Mouse (Mus musculus) embryo, embryonic 11 days (tissue): ENCODE data around the gene Trim59.
"Not testable (repeated sequence)": the region's sequence is repeated elsewhere in the genome, so short reads cannot be mapped to it uniquely, and the experiment has no call there.

Experiments used
- DNase-seq: peaks from one replicate; pipeline ENCODE4 v3.0.0-alpha.2; 2015

Trim59 gene

DNA sequence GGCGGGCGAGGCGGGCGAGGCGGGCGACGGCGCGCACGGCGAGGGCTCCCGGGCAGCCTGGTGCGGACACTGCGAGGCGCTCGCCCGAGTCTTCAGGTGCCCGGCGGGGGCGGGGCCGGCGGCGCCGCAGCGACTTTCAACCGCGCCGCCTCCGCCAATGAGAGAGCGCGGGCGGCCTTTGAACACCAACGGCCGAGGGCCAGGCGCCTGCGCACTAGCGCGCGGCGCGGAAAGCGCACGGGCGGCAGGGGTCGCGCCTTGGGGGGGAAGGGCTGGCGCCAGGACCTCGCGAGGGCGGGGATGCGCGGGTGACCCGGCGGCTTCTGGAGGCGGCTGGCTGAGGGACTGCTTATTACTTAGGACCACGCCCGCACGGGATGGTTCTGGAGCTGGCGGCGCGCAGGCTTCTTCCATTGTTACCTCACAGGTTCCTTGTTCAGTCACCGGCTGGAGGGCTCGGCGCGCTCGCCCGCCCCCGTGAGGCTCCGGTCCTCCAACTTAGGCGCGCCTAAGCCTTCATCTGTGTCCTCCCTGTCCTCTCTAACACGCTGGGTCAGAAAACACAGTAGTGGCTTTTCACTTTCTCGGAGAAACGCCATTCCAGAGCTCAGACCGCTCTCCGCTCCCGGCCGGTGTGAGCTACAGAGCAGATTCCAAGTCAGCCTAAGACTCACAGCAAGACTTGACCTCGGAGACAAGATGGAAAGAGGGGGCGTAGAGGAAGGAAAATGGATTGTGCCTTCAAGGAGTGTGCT, at the start of gene Trim59:
Gene Trim59 (minus strand): TSS at position 111 of the 755 bp plus-strand sequence.
- peak; percentile 99 for DNase-seq

DNA sequence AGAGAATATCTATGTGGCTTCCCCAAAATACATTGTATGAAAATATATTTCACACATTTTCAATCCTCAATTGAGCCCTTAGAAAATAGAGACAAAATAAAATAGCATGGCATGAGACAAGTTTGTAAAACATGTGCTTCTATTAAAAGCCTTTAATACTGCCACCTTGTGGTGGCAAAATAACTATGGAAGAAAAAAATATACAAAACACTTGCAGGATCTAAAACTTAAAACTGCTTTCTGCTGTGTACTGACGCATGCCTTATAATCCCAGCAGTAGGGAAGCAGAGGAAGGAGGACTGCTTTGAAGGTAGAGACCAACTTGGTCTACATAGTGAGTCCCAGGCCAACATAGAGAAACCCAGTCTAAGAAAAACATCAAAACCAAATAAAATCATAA, 19.4 kb upstream of the Trim59 start:
- peak; percentile 67 for DNase-seq

DNA sequence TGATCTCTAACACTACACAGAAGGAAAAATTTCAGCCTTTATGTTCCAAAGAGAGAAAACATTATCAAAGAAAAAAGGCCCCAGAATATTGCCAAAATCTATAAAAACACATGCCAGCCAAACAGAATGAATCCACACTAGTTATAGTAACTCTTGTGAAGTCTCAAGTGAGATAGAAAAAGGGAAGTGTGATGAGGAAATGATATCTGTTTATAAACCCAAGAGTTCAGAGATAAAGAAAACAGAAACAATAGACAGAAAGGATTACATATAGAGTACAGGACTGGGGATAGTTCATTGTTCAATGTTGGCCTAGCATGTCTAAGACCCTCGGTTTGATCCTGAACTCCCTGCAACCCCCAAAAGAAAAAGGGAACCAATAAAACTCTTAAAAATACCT, 18.2 kb upstream of the Trim59 start:
- DNase-seq = no peak

DNA sequence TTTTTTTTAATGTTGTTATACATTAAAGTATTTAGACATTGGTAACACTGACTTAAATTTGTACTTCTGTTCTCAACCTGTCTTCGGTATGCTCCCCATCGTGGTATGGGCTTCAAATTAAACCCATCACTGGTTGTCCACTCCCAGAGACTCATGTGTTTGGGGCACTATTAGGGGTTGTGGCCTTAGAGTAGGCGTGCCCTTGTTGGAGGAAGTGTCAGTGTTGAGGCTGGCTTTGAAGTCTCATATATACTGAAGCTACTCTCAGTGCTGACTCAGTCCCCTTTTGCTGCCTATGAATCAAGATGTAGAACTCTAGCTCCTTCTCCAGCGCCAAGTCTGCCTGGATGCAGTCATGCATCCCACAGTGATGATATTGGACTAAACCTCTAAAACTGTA, 16.1 kb upstream of the Trim59 start:
- DNase-seq = no peak

DNA sequence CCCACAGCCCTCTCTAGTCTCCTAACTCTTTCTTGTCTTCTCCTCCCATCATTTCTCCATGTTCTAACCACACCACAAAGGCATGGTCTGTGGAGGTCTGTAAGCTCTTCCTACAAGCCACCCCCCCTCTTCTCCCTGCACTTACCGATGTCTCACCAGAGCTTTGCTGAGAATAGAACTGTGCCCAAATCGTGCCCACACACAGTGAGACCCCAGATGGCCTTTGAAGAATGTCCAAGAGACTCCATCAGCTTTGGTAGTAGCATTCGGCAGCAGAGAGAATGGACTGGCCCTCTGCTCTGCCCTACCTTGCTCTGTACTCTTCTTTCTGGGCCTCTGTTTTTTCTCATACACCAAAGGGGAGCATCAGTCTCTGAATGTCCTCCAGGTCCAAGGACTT, 11.3 kb upstream of the Trim59 start:
- DNase-seq = no peak

DNA sequence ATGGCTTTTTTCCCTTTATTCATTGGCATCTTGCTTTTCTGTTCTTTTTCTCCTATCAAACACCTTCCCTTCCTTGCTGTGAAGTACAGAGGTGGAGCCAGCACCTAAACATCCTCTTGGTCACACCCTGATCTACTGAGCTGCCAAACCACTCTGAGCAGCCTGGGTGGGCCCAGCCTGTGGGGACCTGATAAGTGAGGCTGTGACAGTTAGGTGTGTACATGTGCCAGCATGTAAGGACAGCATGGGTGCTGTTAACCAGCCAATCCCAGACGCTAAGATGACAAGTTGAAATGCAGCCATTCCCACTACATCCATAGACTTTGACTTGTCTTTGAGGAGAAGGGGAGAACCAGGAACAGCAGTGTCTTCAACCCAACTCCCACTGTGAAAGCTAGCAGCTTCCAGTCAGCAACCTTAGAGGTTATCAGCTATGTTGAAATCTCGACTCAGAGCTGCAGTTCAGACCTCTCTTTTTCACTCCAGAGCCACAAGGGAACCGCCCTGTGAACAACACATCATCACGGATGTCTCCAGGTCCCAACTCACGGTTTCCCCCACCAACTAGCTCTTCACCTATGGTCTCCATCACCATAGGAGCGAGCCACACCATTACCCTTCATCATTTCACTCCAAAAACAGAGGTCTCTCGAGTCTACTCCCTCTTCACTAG, 10.3 kb upstream of the Trim59 start:
- no peak for DNase-seq

DNA sequence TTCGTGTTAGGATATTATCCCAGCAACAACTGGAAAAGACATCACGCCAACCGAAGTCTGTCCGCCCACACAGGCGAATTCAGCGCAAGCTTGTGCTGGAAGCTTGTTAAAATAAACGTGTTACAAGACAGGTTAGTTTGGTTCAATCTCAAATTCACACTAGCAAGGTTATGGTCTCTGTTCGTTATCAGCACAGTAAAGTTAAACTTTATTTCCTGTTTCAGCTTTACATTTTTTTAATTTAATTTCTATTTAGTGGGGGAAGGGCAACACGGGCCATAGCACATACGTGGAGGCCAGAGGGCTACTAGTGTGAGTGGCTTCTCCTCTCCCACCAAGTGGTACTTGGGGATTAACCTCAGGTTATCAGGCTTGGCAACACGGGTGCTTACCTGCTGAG, 7.3 kb upstream of the Trim59 start:
- no peak for DNase-seq

DNA sequence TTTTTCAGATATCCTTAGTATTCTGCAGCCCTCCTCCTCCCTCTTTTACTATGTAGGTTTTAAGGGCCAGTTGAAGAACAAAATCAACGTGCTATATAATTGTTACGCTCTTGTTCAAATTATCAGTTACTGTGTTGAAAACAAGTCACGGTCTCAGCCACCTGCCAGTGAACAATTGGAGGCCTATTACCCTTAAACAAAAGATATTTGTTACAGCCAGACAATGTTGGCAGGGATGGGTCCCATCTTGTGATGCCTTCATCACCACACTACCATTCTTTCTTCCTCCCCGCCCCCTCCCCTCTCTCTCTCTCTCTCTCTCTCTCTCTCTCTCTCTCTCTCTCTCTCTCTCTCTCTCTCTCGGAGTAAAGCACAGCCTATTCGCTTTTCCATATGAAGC, 4.5 kb upstream of the Trim59 start:
- no peak for DNase-seq

DNA sequence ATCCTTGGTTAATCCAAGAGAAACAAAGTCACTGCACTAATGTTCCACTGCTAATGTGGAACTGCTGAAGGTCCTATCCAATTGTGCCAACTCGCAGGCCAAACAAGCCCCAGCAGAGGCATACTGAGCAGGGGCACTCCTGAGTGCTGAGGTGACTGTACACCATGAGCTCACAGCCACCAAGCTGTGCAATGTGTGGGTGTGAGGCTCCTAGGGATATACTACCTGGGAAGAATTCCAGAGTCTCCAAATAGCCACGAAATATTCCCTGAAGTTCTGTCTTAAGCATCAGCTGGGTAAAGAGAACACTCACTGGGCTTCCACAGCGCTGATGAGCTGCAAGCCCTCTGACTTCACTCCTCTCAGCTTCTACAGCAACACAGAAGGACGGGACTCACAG, 3.1 kb upstream of the Trim59 start:
- DNase-seq = no peak

DNA sequence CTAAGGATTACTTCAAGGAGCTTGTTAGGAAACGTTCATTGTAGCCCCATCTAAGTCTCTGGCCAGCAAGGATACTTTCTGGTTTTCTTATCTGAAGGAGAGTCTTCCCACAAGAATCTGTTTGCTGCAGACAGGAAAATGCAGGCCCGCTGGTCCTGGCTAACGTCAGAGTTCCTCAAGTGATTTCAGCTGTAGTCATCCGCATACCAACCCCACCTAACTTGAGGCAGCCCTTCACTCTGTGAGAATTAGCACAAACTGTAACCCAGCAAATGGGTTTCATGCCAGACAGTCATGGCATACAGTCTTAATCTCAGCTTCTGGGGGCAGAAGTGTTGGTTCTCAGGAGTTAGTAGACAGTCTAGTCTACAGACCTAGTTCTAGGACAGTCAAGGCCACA, 2.0 kb upstream of the Trim59 start:
- DNase-seq = no peak

DNA sequence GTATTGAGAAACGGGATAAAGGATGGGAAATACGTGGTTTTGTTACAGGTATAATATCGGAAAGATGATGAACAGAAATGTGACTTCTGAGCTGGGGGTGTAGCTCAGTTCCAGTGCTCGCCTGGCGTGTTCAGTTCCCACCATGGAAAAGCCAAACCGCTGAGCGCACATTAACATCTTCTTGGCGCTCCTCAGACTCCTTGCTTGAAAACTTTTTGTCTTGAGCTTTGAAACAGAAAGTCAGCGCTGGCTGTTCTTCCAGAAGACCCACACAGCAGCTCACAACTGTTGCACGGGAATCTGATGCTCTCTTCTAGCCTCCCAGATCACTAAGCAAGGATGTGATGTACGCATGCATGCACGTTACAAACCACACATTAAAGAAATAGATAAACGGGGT, 1.2 kb upstream of the Trim59 start:
- peak; percentile 46 for DNase-seq

DNA sequence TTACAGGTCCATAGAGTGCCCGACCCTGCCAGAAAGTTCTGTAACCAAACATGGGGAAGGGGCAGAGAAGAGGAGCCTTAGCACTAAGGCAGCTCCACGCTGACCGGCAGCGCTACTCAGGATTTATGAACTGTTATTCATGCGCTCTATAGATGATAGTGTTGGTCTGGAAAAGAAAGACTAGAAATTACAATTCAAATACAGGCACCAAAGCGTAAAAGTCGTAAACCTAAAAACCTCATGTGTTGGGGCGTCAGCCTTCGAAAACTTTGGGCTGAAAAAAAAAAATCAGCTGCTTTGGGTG, 797 bp upstream of the Trim59 start:
- DNase-seq = no peak

DNA sequence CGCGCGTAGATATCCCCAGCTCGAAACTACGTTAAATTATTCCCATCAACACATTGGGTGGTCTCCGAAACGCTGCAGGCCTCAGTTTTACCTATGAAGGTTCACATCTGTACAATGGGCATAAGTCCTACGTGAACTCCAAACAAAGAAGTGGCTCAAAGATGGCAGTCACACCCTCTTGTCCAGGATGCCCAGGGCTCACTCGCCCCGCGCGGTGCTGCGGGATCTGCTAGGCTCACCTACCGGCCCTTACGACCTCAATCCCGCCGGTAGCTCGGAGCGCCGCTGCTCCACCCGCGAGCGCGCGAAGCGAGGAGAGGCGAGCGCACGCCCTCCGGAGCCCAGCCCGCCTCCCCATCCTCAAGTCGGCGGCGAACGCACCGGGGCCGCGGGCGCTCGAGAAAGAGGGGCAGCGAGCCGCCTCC, 376 bp downstream of the Trim59 start:
- peak; percentile 74 for DNase-seq

DNA sequence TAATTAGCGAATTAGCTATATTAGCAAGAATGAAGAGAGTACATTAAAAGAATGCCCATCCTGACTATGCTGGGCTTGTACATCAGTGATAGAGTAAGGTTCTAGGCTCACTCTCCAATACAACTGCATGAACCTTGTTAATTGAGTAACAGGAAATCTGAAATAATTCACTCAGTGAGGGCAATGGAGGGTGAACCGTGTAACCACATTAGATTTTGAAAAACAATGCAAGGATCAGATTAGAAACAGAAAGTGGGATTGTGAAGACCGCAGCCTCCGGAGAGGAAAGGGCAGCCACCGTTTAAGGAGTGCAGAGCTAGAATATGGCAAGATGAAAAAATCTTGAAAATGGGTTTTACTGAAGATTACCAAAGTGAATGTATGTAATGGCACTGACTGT, 3.3 kb downstream of the Trim59 start:
- no peak for DNase-seq

DNA sequence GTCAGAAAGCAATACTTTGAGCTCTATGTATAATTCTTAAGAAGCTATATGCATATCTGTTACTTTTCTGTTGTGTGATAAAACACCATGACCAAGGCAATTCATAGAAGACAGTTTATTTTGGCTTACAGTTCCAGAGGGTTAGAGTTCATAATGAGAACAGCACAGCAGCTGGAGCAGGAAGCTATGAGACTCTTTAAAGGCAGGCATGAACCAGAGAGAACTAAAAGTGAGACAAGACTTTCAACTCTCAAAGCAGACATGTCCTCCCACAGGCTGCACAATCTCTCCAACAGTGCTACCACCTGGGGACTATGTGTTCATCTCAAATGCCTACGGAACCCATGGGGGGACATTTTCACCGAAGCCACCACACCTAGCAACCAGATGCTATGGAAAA, 4.5 kb downstream of the Trim59 start:
- DNase-seq = no peak

DNA sequence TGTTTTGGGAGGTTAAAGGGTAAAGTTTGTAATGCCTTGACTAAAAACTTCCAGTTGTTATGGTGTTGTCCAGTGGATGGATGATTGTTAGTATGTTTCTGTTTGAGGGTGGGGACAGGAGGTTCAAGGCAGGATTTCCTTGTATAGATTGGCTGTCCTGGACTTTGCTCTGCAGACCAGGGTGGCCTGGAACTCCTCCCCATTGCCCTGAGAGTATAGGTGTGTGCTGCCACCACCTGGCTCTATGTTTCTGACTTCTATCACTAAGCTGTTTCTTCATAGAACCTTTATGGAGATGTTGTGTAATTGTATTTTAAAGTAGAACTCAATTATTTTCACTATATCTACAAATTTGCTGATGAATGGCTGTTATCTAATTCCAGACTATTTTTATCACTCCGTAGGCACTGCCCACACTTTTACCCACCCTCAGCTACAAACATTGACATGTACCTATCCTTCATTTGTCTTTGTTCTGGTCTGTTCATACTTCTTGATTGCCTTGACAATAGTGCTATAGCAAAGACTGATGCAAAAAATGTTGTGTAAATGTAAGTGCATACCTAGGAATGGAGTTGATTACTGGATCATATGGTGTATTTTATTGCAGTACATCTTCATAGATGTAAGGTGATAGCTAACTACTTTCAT, 18.3 kb downstream of the Trim59 start:
- DNase-seq = no peak

DNA sequence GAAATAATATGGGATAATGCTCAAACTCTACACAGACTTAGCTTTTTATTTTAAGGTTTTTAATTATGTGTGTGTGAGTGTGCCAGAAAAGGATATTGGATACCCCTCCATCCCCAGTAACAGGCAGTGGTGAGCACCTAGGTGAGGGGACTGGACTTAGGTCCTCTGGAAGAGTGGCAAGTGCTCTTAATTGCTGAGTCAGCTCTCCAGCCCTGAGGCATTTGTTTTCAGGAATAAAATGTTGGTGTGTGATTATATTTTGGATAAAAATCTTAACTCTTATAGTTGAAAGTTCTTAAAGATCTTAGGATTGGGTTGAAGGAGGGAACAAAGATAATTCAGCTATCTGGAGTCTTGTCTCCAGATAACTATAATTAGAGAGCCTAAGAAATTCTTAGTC, 23.8 kb downstream of the Trim59 start:
- DNase-seq = no peak

DNA sequence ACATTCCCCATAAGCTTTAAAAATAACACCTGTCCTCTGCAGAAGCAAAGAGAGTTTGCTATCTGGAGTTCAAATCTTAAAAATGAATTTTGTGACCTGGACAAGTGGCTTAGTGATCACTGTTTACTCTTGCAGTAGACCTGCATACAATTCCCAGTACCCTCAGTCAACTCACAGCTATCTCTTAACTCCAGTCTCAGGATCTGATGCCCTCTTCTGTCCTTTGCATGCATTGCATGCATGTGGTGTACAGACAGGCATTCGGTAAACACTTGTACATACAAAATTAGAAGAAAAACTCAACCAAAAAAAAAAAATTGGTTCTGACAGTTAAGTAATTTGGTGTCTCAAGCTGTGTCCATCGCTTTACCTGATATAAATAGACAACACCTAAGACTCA, 24.3 kb downstream of the Trim59 start:
- DNase-seq = no peak

DNA sequence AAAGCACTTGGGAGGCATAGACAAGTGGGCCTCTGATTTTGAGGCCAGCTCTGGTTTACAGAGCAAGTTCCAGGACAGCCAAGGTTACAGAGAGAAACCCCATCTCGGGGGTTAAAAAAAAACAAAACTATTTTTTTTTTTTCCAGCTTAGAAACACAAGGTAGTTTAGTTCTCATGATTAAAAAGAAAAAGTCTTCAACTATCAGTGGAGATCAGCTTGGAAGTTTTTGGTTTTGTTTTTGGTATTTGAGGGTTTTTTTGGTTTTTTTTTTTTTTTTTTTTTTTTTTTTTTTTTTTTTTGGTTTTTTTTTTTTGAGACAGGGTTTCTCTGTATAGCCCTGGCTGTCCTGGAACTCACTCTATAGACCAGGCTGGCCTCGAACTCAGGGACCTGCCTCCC, 25.9 kb downstream of the Trim59 start:
- DNase-seq = not testable (repeated sequence)

DNA sequence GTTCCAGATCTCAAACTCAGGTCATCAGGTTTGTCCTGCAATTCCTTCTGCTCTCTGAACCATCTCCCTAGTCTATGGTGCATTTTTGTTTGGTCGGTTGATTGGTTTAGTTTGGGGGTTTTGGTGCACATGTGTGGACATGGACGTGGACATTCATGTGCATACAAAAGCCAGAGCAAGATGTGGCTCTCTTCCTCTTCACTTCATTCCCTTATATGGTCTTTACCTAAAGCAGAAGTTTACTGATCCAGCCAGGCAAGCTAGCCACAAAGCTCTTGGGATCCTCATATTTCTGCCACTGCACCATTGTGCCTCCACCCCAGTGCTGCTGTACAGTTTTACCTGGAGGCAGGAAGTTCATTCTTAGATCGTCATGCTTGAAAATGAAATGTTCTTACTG, 27.4 kb downstream of the Trim59 start:
- DNase-seq = no peak

DNA sequence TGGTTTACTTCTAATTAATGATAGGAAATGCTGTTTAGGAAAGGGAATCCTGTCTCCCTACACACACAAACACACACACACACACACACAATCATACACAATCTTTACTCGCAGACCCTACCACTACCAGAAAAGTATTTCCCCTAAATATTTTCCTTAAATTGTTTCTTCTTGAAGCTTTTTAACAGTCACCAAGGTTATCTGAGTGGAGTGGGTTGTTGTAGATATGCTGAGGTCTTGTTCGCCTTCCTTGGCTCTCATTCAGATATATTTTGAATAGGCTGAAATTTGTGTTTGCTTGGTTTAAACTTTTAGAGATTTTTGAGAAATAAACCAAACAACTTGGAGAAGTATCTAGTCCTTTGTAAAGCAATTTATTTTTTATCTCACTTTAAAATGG, 35.7 kb downstream of the Trim59 start:
- no peak for DNase-seq

DNA sequence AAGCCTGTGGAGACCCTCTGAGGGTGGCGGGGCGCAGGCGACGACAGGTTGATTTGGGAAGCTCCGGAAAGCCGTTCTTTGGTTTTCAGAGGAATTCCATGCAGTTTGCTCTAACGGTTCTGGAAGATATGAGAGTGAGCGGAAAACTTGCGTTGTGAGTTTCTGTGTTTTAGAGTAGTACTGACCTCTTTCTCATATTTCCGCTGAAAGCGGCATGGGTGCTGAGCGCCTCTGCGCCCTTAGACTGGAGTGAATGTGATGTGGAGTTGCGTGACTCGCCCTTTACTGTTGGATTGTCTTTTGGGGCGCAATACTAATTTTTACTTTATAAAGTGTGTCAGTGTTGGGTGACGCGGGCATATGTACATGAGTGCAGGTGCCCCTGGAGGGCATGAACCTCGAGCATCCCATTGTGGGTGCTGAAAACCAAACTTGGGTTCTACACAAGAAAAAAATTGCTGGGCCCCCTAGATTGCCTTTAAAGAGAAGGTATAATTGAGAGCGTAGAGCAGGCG, 38.3 kb downstream of the Trim59 start:
- DNase-seq = peak; percentile 5

DNA sequence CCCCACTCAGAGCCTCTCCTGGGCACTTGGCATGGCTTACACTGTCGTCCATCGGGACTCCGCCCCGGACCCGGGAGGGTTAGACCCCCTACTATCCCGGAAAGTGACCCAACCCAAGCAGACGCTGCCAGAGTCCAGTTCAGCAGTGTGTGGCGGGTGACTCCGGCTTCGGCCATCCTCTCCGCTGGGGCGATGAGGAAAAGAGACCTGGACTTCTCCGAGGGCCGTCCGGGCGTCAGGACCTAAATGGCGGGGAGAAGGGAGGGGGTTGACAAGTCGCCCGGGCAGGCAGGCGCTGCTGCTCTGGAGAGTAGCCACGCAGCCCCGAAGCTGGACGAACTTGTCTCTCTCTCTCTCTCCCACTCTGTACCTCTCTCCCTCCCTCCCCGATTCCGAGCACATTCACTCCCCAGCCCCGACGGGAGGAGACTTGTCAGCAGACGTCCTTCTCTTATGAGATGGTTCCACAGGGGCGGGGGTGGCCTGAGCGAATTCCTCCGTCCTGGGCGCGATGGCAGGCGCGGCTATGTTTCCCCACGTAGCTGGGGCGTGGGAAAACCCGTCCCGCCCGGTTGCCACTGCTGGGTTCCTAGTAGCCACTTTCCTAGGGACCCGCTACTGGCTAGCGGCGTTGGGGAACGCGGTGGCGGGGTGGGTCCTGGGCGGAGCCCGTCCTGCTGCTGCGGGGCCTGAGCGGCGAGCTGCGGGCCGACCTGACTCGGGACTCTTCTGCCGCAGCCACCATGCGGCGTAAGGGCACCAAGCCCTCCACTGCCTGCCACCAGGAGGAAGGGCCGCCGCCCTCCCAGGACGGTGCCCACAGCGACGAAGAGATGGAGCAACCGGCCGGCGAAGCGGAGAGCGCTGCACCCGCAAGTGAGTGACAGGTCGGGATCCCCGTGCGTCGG, 39.0 kb downstream of the Trim59 start:
- DNase-seq = peak; percentile 77
